Mouse (Mus musculus) testis, adult 2 months (tissue): ENCODE measurements at regions not wholly inside any gene's neighbourhood (a gene's known extent, or its start where the extent isn't known, plus 50 kb on each side); places are given as distances from the start of the nearest gene placed in this dataset.

Experiments
- CTCF ChIP-seq: fragments of 200-500 bp; IDR thresholded peaks from 2 replicates; pipeline ENCODE4 v1.5.1; 2012; ENCODE audit warnings: low read depth, mild to moderate bottlenecking, inconsistent platforms, low read length, moderate library complexity; ENCODE audit not compliant: control insufficient read depth, insufficient read depth, insufficient replicate concordance
- POLR2A ChIP-seq: fragments of 200-500 bp; IDR thresholded peaks from 2 replicates; pipeline ENCODE4 v1.6.1; 2012; ENCODE audit warnings: low read depth, mild to moderate bottlenecking, inconsistent platforms, low read length, moderate library complexity; ENCODE audit not compliant: control insufficient read depth

GRCm38 (mm10) chr1:137650629-137651028 is 524.9 kb downstream of the Ptprc start:
- TF ChIP-seq CTCF (no peak), POLR2A (no peak)
